Mouse (Mus musculus) megakaryocyte-erythroid progenitor cell, adult 5-6 weeks (primary cell): ENCODE measurements around the gene Olfr718-ps1. TPM values are rescaled to one million over a fixed set of nuclear protein-coding genes. Genes with fewer than 3 reads are reported as not detected.

Source experiments
- total RNA-seq, 2 experiments: library from RNA; stranded (forward) in 1 of 2; stranded (reverse) in 1 of 2; fragments of 200-1000, 215-1000 nt in 1 of 2; fragments of >200 nt in 1 of 2; fragmentation: Nextera tagmentation in 1 of 2; gene quantifications; 2 replicates each; pipeline ENCODE4 v1.2.3; 2014 to 2017

Gene Olfr718-ps1
- total RNA-seq, 2 experiments from 2014 or later: not detected

Other genes with a start within 250 kb of the Olfr718-ps1 start
- gene Actb, start 240.8 kb downstream of the Olfr718-ps1 start, total RNA-seq (2014; fragmentation: Nextera tagmentation): 1,959 and 3,523 TPM in 2 replicates
- 1,717 and 2,932 TPM in 2 replicates for gene Actb, start 240.8 kb downstream of the Olfr718-ps1 start, total RNA-seq (2017)
- 0.17 TPM in 1 of 2 replicates, not detected in the other for gene Fscn1, start 187.2 kb downstream of the Olfr718-ps1 start, total RNA-seq (2014; fragmentation: Nextera tagmentation)
- gene Fscn1, start 187.2 kb downstream of the Olfr718-ps1 start, total RNA-seq (2017): 0.11 TPM in 1 of 2 replicates, not detected in the other
- gene Rnf216, start 34.6 kb downstream of the Olfr718-ps1 start, total RNA-seq (2014; fragmentation: Nextera tagmentation): 41.0 and 62.7 TPM in 2 replicates
- 60.5 and 91.5 TPM in 2 replicates for gene Rnf216, start 34.6 kb downstream of the Olfr718-ps1 start, total RNA-seq (2017)
- 8.4 and 12.6 TPM in 2 replicates for gene Rbak, start 33.2 kb upstream of the Olfr718-ps1 start, total RNA-seq (2014; fragmentation: Nextera tagmentation)
- gene Rbak, start 33.2 kb upstream of the Olfr718-ps1 start, total RNA-seq (2017): 5.6 and 8.5 TPM in 2 replicates
- gene Spdye4b, start 33.4 kb upstream of the Olfr718-ps1 start, total RNA-seq (2014; fragmentation: Nextera tagmentation): 2.9 TPM in 1 of 2 replicates, not detected in the other
- not detected in 2 replicates for gene Spdye4b, start 33.4 kb upstream of the Olfr718-ps1 start, total RNA-seq (2017)
- not detected in 2 replicates for gene Spdye4a, start 79.3 kb upstream of the Olfr718-ps1 start, total RNA-seq (2014; fragmentation: Nextera tagmentation)
- not detected in 2 replicates for gene Spdye4a, start 79.3 kb upstream of the Olfr718-ps1 start, total RNA-seq (2017)
- 12.6 and 15.6 TPM in 2 replicates for gene Zfp12, start 87.6 kb upstream of the Olfr718-ps1 start, total RNA-seq (2014; fragmentation: Nextera tagmentation)
- 10.6 and 17.4 TPM in 2 replicates for gene Zfp12, start 87.6 kb upstream of the Olfr718-ps1 start, total RNA-seq (2017)
- gene Zfp316, start 122.4 kb upstream of the Olfr718-ps1 start, total RNA-seq (2014; fragmentation: Nextera tagmentation): 3.5 and 4.4 TPM in 2 replicates
- 2.8 and 3.7 TPM in 2 replicates for gene Zfp316, start 122.4 kb upstream of the Olfr718-ps1 start, total RNA-seq (2017)
- not detected in 2 replicates for gene Zfp853, start 146.0 kb upstream of the Olfr718-ps1 start, total RNA-seq (2014; fragmentation: Nextera tagmentation)
- gene Zfp853, start 146.0 kb upstream of the Olfr718-ps1 start, total RNA-seq (2017): not detected in 2 replicates
- 60.6 and 64.4 TPM in 2 replicates for gene E130309D02Rik, start 167.8 kb upstream of the Olfr718-ps1 start, total RNA-seq (2014; fragmentation: Nextera tagmentation)
- gene E130309D02Rik, start 167.8 kb upstream of the Olfr718-ps1 start, total RNA-seq (2017): 10.5 and 23.6 TPM in 2 replicates
- 70.6 and 74.5 TPM in 2 replicates for gene Zdhhc4, start 181.7 kb upstream of the Olfr718-ps1 start, total RNA-seq (2014; fragmentation: Nextera tagmentation)
- gene Zdhhc4, start 181.7 kb upstream of the Olfr718-ps1 start, total RNA-seq (2017): 23.2 and 40.8 TPM in 2 replicates
- gene Grid2ip, start 209.8 kb upstream of the Olfr718-ps1 start, total RNA-seq (2014; fragmentation: Nextera tagmentation): not detected in 2 replicates
- gene Grid2ip, start 209.8 kb upstream of the Olfr718-ps1 start, total RNA-seq (2017): not detected in 2 replicates